In genomic region chr11:75132278-75132677, GRCm38 (mm10) we compare ENCODE assay signal across 9 mouse cellular contexts. TPM values are rescaled to one million over a fixed set of nuclear protein-coding genes. Genes with fewer than 3 reads are reported as not detected.
DNase-seq lines count a peak whose midpoint lies in the region; ATAC-seq lines count a peak whose summit lies in the region.
"Had no signal": no experiment of that assay in that cellular context is flagged by ENCODE, and none has a peak within 500 bp of the region (broad histone marks: within the 10 kb centered on the region; RNA-seq: fewer than 3 reads in every experiment).

No protein-coding gene starts in this region.

- no peaks in the 10 kb centered on the region for H3K27me3 ChIP-seq in liver, embryonic 12.5 days (replicated peaks)

- H3K4me1 ChIP-seq in liver, embryonic 12.5 days = peaks cover 13% of the 10 kb centered on the region

- 0 out of 2 replicates have a peak, but pooled peaks have one; percentile 4 for ATAC-seq in megakaryocyte-erythroid progenitor cell, adult 5-6 weeks (replicated peaks; ENCODE audit: low FRiP score, low TSS enrichment, poor library complexity, severe bottlenecking)
- no peak for ATAC-seq in liver, embryonic 12.5 days

- H3K9me3 ChIP-seq in liver, embryonic 12.5 days (replicated peaks) = no peaks in the 10 kb centered on the region
- H3K9me3 ChIP-seq: G1E had no signal

- H3K36me3 ChIP-seq in liver, embryonic 12.5 days = no peaks in the 10 kb centered on the region

- H3K4me2 ChIP-seq in liver, embryonic 12.5 days = no peak overlapping the region

- H3K4me3 ChIP-seq in liver, embryonic 12.5 days = no peak overlapping the region

- DNase-seq in heart, adult 18-20 months = peak; percentile 79 to 83
- no peak for DNase-seq in heart, postnatal 25 days (ENCODE audit: low spot score)
- DNase-seq in adrenal gland, postnatal 25 days = peak; percentile 45
- peak; percentile 84 for DNase-seq in fat pad, adult 2 months (ENCODE audit: extremely low read depth, low read depth, low spot score)
- DNase-seq in kidney, postnatal 36 days = peak; percentile 73 to 76
- DNase-seq in spleen, adult 18-20 months = no peak

- H3K27ac ChIP-seq in liver, embryonic 12.5 days = no peak overlapping the region

- intact Hi-C loops in heart, postnatal 25 days (cut with DNase I) = no loop called here

- no peak overlapping the region for H3K9ac ChIP-seq in liver, embryonic 12.5 days

- 89% methylated on average over 5 of the region's 5 CpGs for WGBS in liver, embryonic 12.5 days (ENCODE audit: insufficient replicate concordance)

RNA-seq across cellular contexts. Expression of gene Hic1, which starts 37.0 kb away (rescaled TPM):
- 10 to 100 TPM in 1 of 2 experiments, 1 to 10 TPM in 1; 6.6 to 11.5 TPM for total RNA-seq in heart, adult 18-20 months (2021)
- total RNA-seq in heart, postnatal 25 days (2021) = 10 to 100 TPM; 15.3 to 19.2 TPM
- total RNA-seq in adrenal gland, postnatal 25 days (2021) = 7.3 and 9.9 TPM in 2 replicates
- total RNA-seq in megakaryocyte-erythroid progenitor cell, adult 5-6 weeks (2014; fragmentation: Nextera tagmentation) = 0.17 TPM in 1 of 2 replicates, not detected in the other
- total RNA-seq in megakaryocyte-erythroid progenitor cell, adult 5-6 weeks (2017) = 0.52 TPM in 1 of 2 replicates, not detected in the other
- polyA plus RNA-seq in liver, embryonic 12.5 days (2016; fragmentation: Nextera tagmentation; extraction: Ambion mirVana) = 4.6 and 5.8 TPM in 2 replicates

RNA-seq across cellular contexts. Expression of gene Ovca2, which starts 46.4 kb away (rescaled TPM):
- total RNA-seq in heart, adult 18-20 months (2021) = 1 to 10 TPM; 5.5 to 7.0 TPM
- total RNA-seq in heart, postnatal 25 days (2021) = 1 to 10 TPM; 6.0 to 6.1 TPM
- total RNA-seq in adrenal gland, postnatal 25 days (2021) = 22.4 and 23.9 TPM in 2 replicates
- 18.8 and 21.3 TPM in 2 replicates for total RNA-seq in megakaryocyte-erythroid progenitor cell, adult 5-6 weeks (2014; fragmentation: Nextera tagmentation)
- 17.6 and 29.0 TPM in 2 replicates for total RNA-seq in megakaryocyte-erythroid progenitor cell, adult 5-6 weeks (2017)
- polyA plus RNA-seq in liver, embryonic 12.5 days (2016; fragmentation: Nextera tagmentation; extraction: Ambion mirVana) = 17.6 and 17.9 TPM in 2 replicates

RNA-seq across cellular contexts. Expression of gene Dph1, which starts 58.8 kb away (rescaled TPM):
- 1 to 10 TPM; 8.7 to 9.8 TPM for total RNA-seq in heart, adult 18-20 months (2021)
- 1 to 10 TPM; 7.4 to 9.0 TPM for total RNA-seq in heart, postnatal 25 days (2021)
- 29.2 and 34.4 TPM in 2 replicates for total RNA-seq in adrenal gland, postnatal 25 days (2021)
- total RNA-seq in megakaryocyte-erythroid progenitor cell, adult 5-6 weeks (2014; fragmentation: Nextera tagmentation) = 22.3 and 25.0 TPM in 2 replicates
- total RNA-seq in megakaryocyte-erythroid progenitor cell, adult 5-6 weeks (2017) = 13.3 and 14.2 TPM in 2 replicates
- polyA plus RNA-seq in liver, embryonic 12.5 days (2016; fragmentation: Nextera tagmentation; extraction: Ambion mirVana) = 19.7 and 20.5 TPM in 2 replicates

Comparison
In these comparisons a context has a peak if more than half of its experiments do, and no peak if none do; other contexts are left out.
1. DNase-seq: peak in heart, adult 18-20 months (2 of 2), adrenal gland, postnatal 25 days (single experiment), fat pad, adult 2 months (single experiment) and kidney, postnatal 36 days (2 of 2); none in heart, postnatal 25 days (single experiment) and spleen, adult 18-20 months (0 of 2).